Mouse (Mus musculus) liver, postnatal 0 days (tissue): ENCODE measurements around the gene Fam102a.

Experiments used
- CTCF ChIP-seq: sonication (generic); IDR thresholded peaks from 2 replicates; pipeline ENCODE4 v1.5.1; 2016; ENCODE audit warnings: antibody characterized with exemption, low read depth
- EP300 ChIP-seq: IDR thresholded peaks from 2 replicates; pipeline ENCODE4 v1.6.1; 2016; ENCODE audit warnings: antibody characterized with exemption, low read depth, mild to moderate bottlenecking

GRCm38 (mm10) chr2:32572196-32572595 is 37.1 kb downstream of the Fam102a start:
- no peak for TF ChIP-seq CTCF
- TF ChIP-seq EP300: no peak
